Mouse (Mus musculus): ENCODE measurements at regions not wholly inside any gene's neighbourhood (a gene's known extent, or its start where the extent isn't known, plus 50 kb on each side); places are given as distances from the start of the nearest gene placed in this dataset.

DNA sequence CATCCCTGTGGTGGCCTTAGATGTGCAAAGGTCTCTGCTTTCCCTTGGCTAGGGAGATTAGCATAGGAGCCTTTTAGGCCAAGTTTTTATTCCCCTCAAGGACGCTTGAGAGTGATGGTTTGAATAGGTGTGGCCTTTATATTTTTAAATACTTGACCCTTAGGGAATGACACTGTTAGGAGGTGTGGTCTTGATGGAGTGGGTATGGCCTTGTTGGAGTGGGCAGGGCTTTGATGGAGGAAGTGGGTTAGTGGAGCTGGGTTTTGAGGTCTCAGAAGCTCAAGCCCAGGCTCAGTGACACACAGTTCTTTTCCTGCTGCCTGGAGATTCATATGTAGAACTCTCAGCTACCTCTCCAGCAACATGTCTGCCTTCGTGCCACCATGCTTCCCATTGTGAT, 334.4 kb upstream of the Smim15 start:
- DNase-seq (ENCODE audit: extremely low spot score, low spot score), result no peak

DNA sequence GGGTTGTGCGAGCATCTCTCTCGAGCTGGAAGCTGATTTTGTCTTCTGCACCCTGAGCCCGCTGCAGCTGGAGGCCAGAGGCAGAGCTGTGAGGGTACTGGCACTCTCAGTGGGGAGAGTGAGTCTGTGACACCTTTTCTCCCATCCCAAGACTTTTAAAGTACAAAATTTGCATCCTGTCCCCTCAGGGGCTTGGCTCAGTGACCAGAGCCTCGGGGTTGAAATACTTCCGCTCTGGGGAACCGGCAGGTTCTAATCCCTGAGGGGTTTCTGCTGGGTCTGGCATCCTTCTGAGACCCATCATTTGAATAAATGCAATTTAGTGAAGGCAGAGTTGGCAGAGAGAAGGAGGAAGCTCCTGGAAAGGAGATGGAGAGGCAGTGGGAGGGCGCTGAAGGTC, 340.5 kb upstream of the Smim15 start:
- DNase-seq (ENCODE audit: extremely low spot score, low spot score), result no peak

DNA sequence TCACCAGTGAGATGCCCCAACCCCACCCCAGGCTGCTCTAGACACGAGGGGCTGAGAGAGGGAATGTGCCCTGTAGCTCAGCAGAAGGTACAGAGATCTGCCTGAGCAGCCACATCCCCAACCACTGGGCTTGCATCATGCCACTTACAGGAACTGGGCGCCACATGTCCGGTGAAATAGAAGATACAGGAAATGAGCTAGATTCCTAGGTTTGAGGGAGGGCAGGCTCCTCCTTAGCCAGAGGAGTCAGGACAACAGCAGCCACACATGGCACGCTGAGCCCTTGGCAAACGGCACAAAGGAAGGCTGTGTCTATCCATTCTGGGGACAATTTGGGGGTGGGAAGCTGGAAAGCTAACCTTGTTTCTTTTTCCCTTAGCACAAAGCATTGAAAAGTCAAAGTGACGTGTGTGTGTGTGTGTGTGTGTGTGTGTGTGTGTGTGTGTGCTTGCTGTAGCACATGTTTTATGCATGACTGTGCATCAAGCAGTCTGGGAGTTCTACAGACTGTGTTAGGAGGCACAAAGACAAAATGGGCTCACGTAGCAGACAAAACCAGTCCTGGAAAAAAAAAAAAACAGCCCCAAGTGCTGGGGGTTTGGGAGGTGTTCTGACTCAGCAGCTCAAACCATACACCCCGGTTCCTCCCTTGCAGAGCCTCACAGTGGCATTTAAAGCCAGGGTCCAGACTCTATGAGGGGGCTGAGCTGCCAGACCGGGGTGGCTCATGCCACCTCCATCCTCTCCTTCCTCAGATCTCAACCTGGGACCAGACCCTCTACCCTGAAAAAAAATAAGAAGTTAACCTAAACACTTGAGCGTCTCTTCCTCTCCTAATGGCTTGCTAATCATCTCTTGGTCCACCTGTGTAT, 343.7 kb upstream of the Smim15 start:
- DNase-seq (ENCODE audit: extremely low spot score, low spot score), result peak; percentile 44

DNA sequence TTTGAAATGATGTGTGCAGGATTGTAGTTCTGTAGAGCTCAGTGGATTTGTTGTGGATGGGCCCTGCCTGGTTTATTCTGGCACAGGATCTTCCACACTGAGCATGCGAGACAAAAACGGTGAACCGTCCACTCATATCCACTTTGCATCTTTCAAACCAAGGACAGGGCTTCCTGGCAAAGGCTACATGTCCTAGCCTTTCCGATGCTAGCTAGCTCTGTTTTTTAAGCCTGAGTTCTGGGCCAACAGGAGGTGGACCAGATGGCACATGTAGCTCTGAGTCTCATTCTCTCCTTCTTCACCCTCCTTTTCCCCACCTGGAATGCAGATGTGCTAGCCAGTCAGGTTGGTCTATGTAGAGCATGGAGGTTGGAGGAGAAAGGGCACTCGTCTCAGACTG, 345.0 kb upstream of the Smim15 start:
- no peak for DNase-seq (ENCODE audit: extremely low spot score, low spot score)

DNA sequence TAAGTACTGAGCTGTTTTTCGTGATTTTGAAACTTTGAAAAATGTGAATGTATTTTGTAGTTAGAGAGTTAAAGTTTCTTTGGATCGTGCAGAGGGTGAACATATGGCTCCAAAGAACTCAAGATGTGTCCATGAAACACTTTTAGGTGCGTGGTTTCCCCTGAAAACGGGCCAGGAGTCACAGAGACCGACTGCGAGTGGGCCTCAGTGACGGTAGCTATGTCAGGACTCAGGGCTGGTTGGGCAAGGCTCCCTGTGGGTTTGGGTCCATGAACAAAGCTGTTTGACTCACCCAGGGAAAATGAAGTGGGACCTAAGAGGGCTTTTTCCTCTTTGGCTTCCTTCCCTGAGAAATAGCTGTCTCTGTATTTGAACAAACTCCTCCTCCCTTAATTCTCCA, 345.9 kb upstream of the Smim15 start:
- no peak for DNase-seq (ENCODE audit: extremely low spot score, low spot score)

DNA sequence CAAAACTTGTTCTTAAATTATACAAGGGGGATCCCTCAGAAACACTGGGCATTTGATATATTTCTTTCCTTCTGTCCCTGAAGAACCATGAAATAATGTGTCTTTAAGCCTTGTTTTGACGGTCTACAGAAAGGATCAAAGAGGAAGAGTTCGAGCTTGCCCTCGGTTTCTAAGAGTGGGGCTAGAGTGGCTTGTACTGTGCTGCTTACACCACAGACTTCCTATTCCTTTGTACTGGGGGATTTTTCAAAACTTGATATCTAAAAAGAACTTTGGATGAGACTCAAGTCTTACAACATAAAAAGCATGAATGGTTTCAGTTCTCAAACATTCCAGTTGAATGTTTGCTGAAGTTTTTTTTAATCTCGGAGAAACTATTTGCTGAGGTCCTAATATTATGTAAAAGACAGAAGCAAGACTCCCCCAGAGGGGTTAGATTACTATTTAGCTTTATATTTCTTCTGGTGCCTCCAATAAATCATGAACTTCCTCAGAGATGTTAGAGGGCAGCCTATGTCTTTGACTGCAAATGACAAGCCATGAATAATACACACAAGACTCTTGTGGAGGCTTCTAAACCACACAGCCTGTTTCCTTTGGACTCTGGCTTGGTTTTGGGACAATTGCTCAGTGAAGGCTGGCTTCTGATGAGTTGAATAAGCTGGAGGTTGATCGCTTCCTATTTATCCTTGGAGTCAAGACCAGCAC, 352.0 kb upstream of the Smim15 start:
- no peak for DNase-seq (ENCODE audit: extremely low spot score, low spot score)

DNA sequence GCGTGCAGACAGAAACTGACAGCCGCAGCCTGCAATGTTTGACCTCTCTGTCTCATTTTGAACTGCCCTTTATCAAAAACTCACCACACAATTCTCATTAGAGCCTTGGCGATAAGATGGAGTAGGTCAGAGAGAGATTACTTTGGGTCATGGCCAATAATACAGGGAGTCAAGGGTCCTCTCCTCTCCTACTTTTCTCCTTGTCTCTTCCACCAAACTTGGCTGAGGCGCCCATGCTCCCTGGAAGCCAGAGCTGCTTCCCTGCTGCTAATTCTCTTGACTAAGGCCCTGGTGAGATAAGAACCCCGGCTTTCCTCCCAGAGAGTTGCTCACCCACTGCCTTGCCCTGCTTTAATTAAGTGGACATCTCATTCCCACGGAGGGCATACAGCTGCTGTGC, 355.3 kb upstream of the Smim15 start:
- DNase-seq (ENCODE audit: extremely low spot score, low spot score), result no peak

DNA sequence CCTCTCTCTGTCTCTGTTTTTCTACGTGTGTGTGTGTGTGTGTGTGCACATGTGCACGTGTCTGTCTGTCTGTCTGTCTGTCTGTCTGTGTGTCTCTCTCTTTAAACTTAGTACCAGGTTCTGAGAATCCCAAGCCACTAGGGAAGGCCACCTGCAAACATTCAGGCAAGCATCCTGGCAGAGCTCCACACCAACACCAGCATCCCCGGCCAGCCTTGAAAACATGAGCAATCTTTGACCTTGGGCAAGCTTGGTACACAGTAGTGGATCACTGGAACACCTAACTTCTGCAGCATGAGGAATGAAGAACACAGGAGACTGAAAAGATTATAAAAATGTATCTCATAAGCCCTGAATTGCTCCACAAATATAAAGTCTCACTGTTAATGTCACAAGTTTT, 359.0 kb upstream of the Smim15 start:
- DNase-seq (ENCODE audit: extremely low spot score, low spot score), result no peak

DNA sequence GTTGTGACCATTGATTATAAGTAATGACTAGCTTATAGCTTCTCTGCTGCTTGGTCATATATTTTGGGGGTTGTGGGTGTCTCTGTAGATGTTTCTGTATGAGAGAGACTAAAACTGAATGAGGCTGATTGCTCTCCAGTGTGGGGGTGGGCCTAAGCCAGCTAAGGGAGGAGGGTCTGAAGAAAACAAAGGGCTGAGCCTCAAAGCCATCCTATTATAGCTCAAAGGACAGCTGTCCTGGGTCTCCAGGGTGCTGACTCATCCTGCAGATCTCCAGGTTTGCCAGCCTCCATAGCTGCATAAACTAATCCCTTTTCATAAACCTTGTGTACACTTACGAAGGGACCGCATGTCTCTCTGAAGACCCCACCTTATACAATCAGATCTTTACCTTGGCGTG, 360.3 kb upstream of the Smim15 start:
- no peak for DNase-seq (ENCODE audit: extremely low spot score, low spot score)

DNA sequence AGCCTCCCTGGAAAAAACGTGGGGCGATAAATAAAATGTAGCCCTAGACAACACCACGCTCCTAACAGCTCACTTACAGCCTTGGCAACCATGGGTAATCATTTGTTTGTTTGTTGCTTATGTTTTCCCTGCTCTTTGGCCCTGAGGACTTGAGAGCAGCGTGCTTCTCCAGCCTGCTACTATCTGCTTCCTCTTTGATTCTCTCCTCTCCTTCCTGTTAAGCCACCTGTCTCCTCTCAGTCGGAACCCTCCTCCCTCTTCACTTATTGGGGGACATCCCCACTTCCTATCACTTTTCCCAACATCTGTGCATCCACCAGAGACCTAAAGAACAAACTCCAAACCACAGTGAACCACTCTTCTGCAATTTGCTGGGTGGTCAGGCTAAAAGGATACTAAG, 362.5 kb upstream of the Smim15 start:
- DNase-seq (ENCODE audit: extremely low spot score, low spot score), result no peak

DNA sequence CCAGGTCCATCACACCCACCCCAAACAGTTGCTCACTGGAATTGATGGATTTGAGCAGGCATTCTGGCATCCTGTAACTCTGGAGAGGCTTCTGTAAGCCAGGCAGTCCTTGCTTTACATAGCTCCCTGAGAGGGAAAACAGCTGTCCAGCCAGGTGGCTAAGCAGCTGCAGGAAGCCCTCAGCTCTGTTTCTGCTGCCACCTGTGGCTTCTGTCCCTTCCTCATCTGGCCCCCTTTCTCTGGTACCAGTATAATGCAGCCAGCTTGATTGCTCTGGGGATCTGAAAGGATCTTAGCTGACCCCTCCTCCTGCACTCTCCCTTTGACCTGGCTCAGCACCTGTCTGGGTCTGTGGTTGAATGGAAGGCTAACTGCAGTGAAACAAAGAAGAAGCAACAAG, 365.4 kb upstream of the Smim15 start:
- DNase-seq (ENCODE audit: extremely low spot score, low spot score), result no peak

DNA sequence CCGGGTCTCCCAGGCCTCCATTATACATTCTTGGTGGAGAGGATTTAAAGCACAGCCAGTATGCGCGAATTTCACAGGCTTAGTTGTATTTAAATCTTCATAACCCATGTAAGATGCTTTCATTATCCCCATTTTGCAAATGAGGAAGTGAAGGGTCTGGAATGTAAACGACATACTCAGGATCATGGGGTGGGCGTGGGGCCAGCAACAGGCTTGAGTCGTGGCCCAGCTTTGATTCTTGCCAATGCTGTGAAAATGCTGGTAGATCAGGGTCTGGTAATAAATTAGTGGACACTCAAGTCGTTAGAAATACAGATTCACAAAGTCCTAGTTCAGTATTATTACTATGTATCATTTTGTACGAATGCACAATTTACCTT, 367.2 kb upstream of the Smim15 start:
- no peak for DNase-seq (ENCODE audit: extremely low spot score, low spot score)

DNA sequence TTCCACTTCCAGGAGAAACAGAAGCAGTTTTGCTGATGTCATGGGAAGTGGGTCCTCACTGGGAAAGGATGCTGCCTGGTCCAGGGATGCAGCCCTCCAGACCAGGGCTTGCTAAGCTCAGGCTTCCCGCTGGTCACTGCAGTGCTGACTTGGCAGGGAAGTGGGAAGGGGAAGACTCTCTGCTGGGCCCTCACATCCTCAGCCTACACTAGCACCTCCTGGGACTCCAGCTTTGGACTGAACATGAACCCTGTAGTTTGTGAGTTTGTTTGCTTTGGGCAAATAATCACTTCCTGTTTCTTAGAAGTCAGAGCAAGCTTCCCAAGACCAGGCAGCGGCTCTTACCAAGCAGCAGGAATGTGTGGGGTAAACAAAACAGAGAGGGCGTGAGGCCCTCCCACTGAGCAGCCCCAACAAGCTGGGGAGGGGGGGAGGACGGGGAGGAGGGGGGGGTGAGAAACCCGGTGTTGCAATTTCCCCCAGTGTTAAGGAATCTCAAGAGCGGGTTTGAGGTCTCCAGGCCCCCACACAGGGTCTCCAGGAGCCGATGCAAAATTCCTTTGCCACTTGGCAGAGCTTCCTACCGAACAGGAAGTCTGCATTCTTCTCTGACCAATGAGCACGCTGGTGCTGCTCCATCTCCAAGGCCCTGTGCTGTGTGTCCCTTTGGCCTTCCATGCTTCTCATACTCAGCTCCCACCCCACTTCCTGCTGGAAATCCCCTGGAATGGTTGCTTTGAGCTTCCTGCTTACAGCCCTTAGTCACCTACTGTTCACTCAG, 367.7 kb upstream of the Smim15 start:
- DNase-seq (ENCODE audit: extremely low spot score, low spot score), result peak; percentile 40

DNA sequence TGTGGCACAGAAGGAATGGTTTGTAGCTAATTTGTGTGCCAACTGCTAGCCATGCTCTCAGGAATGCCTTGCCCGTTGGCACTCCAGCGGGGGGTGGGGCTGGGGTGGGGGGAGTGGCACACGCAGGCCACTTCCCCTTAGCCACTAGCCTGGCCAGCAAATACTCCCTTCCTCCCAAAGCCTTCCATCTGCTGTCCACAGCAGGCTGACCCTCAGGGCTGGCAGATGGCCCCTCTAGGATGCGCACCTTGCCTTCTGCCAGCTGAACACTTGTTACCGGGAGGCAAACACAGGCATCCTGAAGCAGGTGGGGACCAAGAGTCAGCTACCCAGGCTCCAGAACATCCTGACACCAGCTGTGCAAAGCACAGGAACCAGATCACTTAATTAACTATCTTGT, 372.1 kb upstream of the Smim15 start:
- no peak for DNase-seq (ENCODE audit: extremely low spot score, low spot score)

DNA sequence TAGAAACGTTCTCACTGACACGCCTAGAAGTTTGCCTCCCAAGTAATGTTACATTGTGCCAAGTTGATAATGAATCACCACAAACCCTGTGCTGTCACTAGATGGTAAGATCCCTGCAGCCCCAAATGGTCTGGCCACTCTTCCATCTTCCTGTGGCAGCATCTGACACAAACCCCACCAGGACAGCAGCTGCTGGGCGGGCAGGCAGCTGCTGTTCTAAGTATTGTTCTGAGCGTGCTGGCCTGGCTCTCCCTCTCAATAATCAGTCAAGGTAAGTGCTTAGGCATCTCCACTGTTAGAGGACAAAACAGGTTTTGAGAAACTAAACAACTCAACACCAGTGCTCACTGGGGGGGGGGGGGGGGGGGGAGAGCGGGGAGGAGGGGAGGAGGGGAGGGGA, 375.7 kb upstream of the Smim15 start:
- no peak for DNase-seq (ENCODE audit: extremely low spot score, low spot score)

DNA sequence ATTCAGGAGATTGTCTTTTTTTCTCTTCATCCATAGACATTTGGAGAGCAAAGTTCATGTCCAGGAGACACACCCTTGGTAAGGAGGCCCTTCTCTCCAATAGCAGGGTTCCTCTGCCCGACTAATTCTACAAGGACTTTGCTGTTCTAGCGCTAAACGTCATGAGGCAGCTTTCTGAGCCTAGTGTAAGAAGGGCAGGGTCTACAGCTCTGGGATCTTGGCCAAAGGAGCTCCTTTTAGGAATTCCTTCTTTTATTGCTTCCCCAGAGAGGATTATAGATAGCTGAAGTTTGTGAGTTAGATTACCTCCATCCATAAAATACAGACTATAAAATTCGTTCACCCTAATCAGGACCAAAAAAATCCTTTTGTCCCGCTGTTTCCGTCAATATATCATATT, 378.5 kb upstream of the Smim15 start:
- DNase-seq (ENCODE audit: extremely low spot score, low spot score), result no peak

DNA sequence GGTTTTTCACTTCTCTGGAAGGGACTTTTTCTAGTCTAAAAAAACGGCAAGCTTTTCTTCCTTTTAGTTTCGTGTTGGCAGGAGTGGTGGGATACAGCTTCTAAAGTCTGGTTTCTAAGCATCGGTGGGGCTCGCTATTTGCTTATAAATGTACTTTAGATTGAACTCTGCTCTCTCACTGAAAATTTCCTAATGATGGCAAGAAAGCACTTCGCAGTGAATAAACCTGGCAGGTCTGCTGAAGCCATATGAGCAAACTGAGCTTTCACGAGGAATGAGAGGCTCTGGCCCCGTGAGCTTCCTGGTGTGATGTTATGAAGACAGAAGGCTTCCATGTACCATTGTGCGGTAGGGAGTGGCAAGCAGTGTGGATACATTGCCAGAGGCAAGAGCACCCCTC, 380.0 kb upstream of the Smim15 start:
- DNase-seq (ENCODE audit: extremely low spot score, low spot score), result no peak

DNA sequence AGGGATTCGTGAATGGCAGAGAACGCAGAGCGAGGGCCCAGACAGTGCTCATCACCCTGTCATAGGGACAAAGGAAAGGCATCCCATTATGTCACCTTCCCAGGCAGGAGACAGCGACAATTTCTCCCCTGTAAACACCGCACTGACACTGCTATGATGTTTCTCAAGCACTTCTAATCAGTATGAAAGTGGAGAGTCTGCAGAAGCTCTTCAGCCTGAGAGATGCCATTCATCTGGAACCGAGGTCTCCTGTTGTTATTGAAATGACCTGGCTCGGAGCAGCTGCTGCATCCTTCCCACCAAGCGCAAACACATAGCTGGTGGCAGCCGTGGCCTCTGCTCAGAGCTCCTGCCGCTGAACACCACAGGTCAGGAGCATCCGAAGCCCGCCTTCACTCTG, 380.5 kb upstream of the Smim15 start:
- no peak for DNase-seq (ENCODE audit: extremely low spot score, low spot score)

DNA sequence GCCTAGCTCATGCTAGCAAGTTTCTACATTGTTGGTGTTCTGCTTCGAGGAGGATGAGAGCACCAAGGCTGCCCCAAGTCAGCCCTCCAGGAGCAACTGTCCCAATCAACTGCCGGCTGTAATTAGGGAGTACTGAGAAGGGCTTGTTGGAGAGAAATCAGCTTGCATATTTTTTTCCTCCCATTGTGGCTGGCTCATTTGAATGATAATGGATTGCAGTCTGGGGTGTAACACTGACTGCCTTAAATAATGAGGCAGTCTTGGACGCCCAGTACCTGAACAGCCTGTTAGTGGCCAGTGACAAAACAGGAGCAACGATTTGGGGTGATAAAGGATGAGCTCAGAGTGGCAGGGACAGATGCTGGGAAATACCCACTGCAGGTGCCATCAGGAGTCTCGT, 382.8 kb upstream of the Smim15 start:
- DNase-seq (ENCODE audit: extremely low spot score, low spot score), result no peak

DNA sequence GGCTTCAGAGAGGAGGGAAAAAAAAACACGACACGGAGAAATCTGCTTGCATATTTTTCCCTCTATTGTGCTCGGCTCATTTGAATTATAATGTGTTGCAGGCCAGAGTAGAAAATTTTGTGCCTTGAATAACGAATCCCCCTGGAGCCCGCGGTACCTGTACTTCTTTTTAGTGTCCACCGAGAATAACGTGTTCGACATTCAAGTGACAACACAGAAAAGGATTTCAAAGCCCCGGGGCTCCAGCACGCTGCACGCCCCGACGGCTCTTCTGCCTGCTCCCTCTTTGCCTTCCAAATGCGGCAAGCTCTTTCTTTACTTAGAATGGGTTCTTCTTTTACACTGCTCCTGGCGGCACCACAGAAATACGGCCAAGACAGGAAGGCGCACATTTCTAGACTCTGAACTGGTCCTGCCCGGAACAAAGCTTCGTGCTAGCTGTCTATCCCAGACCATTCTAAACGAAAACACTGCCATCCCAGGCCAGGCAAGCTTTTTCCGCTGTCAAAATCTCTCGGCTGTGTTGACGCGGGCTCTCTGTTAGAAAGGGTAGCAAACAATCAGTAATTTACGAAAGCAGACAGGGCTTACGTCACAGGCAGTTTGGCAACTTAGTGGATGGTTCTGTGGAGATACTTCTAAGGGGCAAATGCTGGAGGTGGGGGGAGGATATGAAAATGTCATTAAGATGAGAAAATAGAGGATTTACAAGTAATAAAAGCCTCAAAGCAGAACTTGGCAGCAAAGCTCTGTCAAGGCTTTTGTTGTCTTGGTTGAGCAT, 398.2 kb upstream of the Smim15 start:
- peak; percentile 63 for DNase-seq (ENCODE audit: extremely low spot score, low spot score)

DNA sequence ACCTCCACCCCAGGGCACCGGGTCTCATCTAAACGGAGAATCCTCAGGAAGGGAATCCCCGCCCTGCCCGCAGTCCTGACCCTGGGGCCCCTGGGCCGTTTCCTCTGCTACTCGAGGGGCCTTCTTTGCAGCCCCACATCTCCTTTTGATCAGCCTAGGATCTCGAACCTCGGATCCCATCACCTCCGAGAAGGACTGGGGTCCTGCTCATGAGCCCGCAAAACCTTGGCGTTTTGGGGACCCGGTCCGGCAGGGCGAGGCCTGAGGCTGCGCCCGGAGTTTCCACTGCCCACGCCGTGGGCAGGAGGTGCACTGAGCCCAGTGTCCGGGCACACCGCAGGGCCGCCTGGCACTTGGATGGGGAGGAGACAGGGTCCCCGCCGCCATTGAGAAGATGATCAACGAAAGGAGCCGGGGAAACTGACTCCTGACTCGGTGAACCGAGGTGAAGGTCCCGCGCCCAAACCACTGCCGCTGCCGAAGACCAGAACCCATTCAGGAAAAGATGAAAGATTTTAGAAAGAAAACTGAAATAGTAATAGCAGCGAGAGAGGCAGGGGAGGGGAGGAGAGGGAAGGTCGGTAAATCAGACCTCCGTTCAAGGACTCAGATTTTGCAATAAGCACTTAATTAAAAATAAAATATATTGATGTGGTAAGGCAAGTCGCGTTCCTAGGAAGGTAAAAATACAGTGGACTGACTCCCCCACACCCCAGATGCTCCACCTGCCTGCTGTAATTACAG, 399.0 kb upstream of the Smim15 start:
- peak; percentile 51 for DNase-seq (ENCODE audit: extremely low spot score, low spot score)

Measured in neural tube, embryonic 10.5 days (tissue).